Mouse (Mus musculus) heart, embryonic 13.5 days (tissue): Measurements from ENCODE around the gene Slc11a1. TPM values are rescaled to one million over a fixed set of nuclear protein-coding genes. Genes with fewer than 3 reads are reported as not detected.

Source experiments
- ATAC-seq: fragments of 200-750 bp; cut with Nextera tagmentation; 2 replicates; pipeline ENCODE4 v1.8.0; 2017; ENCODE audit warnings: moderate TSS enrichment; ENCODE audit not compliant: insufficient number of reproducible peaks, low FRiP score, low TSS enrichment; ENCODE audit errors: extremely low read depth
- H3K27ac ChIP-seq: fragments of 300-500 bp; sonication (generic); replicated peaks from 2 replicates; pipeline ENCODE4 v1.5.1; 2015; ENCODE audit warnings: moderate library complexity, mild to moderate bottlenecking, inconsistent platforms
- H3K27me3 ChIP-seq: fragments of 300-500 bp; sonication (generic); replicated peaks from 2 replicates; pipeline ENCODE4 v1.6.1; 2015; ENCODE audit warnings: mild to moderate bottlenecking, inconsistent platforms
- H3K36me3 ChIP-seq: fragments of 300-500 bp; sonication (generic); 2 replicates; pipeline ENCODE4 v1.6.1; 2015; ENCODE audit warnings: mild to moderate bottlenecking, inconsistent platforms
- H3K4me1 ChIP-seq: fragments of 300-500 bp; sonication (generic); 2 replicates; pipeline ENCODE4 v1.6.1; 2015; ENCODE audit warnings: inconsistent platforms
- H3K4me2 ChIP-seq: fragments of 300-500 bp; sonication (generic); 2 replicates; pipeline ENCODE4 v1.6.1; 2015; ENCODE audit warnings: inconsistent platforms, mild to moderate bottlenecking, moderate library complexity
- H3K4me3 ChIP-seq: fragments of 300-500 bp; sonication (generic); 2 replicates; pipeline ENCODE4 v1.5.1; 2015; ENCODE audit warnings: moderate library complexity, mild to moderate bottlenecking, inconsistent platforms
- H3K9ac ChIP-seq: fragments of 300-500 bp; sonication (generic); 2 replicates; pipeline ENCODE4 v1.6.1; 2015; ENCODE audit warnings: inconsistent platforms, mild to moderate bottlenecking, moderate library complexity
- H3K9me3 ChIP-seq: fragments of 300-500 bp; sonication (generic); 2 replicates; pipeline ENCODE4 v1.6.1; 2016; ENCODE audit warnings: inconsistent platforms
- WGBS: fragments of 180-500 bp; shearing (Covaris S2); methylation state at CpG from one replicate; pipeline ENCODE4 v1.1.7; 2015; ENCODE audit warnings: mixed read lengths; 5-methylcytosine and 5-hydroxymethylcytosine counted together
- polyA plus RNA-seq: library from polyadenylated mRNA; unstranded; fragments of >200 nt; fragmentation: Nextera tagmentation; extraction: Ambion mirVana; gene quantifications from 2 replicates; pipeline ENCODE4 v1.2.1, GENCODE M21; 2015

Slc11a1 gene
- polyA plus RNA-seq, 1 experiment from 2014 or later = 3.1 TPM

- no peaks in the 10 kb centered on the region for H3K9me3 ChIP-seq
- H3K4me1 ChIP-seq = peaks cover 61% of the 10 kb centered on the region
- ATAC-seq = no peak
- peak overlapping the region; percentile 94 for H3K4me2 ChIP-seq
- H3K27ac ChIP-seq = peak overlapping the region; percentile 99
- WGBS = 4% methylated on average over 29 of the region's 29 CpGs
- peak overlapping the region; percentile 100 for H3K9ac ChIP-seq
- H3K36me3 ChIP-seq = peaks cover 19% of the 10 kb centered on the region
- H3K27me3 ChIP-seq = no peaks in the 10 kb centered on the region
- H3K4me3 ChIP-seq = peak overlapping the region; percentile 95
These were observed 14.9 kb downstream of the Slc11a1 start for GRCm38 (mm10) chr1:74389831-74390286.

GRCm38 (mm10) chr1:74390287-74390906 is 15.4 kb downstream of the Slc11a1 start:
- WGBS = 5% methylated on average over 21 of the region's 21 CpGs
- Histone ChIP-seq H3K27me3 (no peaks in the 10 kb centered on the region), H3K9me3 (no peaks in the 10 kb centered on the region), H3K9ac (peak overlapping the region; percentile 100), H3K36me3 (peaks cover 25% of the 10 kb centered on the region), H3K4me2 (peak overlapping the region; percentile 94), H3K4me3 (peak overlapping the region; percentile 95), H3K27ac (peak overlapping the region; percentile 99), H3K4me1 (peaks cover 61% of the 10 kb centered on the region)
- ATAC-seq = no peak

GRCm38 (mm10) chr1:74390924-74391748 is 16.1 kb downstream of the Slc11a1 start, which contains the start of gene Ctdsp1:
Gene Ctdsp1 (plus strand): TSS chr1:74391509.
- peak within 1 kb of the TSS; percentile 94 for H3K4me2 ChIP-seq
- H3K9me3 ChIP-seq = no peaks in the 10 kb centered on the region
- H3K9ac ChIP-seq = peak within 1 kb of the TSS; percentile 100
- ATAC-seq = peak; percentile 70
- peaks cover 61% of the 10 kb centered on the region for H3K4me1 ChIP-seq
- WGBS = 3% methylated on average over 51 of the region's 51 CpGs
- peak within 1 kb of the TSS; percentile 95 for H3K4me3 ChIP-seq
- peaks cover 26% of the 10 kb centered on the region for H3K36me3 ChIP-seq
- H3K27me3 ChIP-seq = no peaks in the 10 kb centered on the region
- H3K27ac ChIP-seq = peak within 1 kb of the TSS; percentile 99

- WGBS = under 1% methylated on average over 52 of the region's 63 CpGs
- Histone ChIP-seq H3K4me2 (peak overlapping the region; percentile 94), H3K36me3 (peaks cover 26% of the 10 kb centered on the region), H3K4me1 (peaks cover 63% of the 10 kb centered on the region), H3K9me3 (no peaks in the 10 kb centered on the region), H3K27me3 (no peaks in the 10 kb centered on the region), H3K4me3 (peak overlapping the region; percentile 95), H3K27ac (peak overlapping the region; percentile 99), H3K9ac (peak overlapping the region; percentile 100)
- ATAC-seq = peak; percentile 49
These were observed 16.9 kb downstream of the Slc11a1 start for GRCm38 (mm10) chr1:74391844-74392441.

GRCm38 (mm10) chr1:74392446-74392994 is 17.5 kb downstream of the Slc11a1 start:
- peak overlapping the region; percentile 99 for H3K27ac ChIP-seq
- no peaks in the 10 kb centered on the region for H3K27me3 ChIP-seq
- peak overlapping the region; percentile 94 for H3K4me2 ChIP-seq
- H3K4me3 ChIP-seq = peak overlapping the region; percentile 95
- WGBS = 2% methylated on average over 16 of the region's 16 CpGs
- H3K9ac ChIP-seq = peak overlapping the region; percentile 100
- peaks cover 26% of the 10 kb centered on the region for H3K36me3 ChIP-seq
- peaks cover 59% of the 10 kb centered on the region for H3K4me1 ChIP-seq
- no peak for ATAC-seq
- no peaks in the 10 kb centered on the region for H3K9me3 ChIP-seq

GRCm38 (mm10) chr1:74393010-74393409 is 18.0 kb downstream of the Slc11a1 start:
- Histone ChIP-seq H3K4me2 (peak overlapping the region; percentile 94), H3K4me1 (peaks cover 54% of the 10 kb centered on the region), H3K9me3 (no peaks in the 10 kb centered on the region), H3K4me3 (peak overlapping the region; percentile 95), H3K9ac (peak overlapping the region; percentile 100), H3K27me3 (no peaks in the 10 kb centered on the region), H3K27ac (peak overlapping the region; percentile 99), H3K36me3 (peaks cover 26% of the 10 kb centered on the region)
- ATAC-seq = no peak
- 50% methylated on average over 7 of the region's 7 CpGs for WGBS

- H3K4me2 ChIP-seq = peak overlapping the region; percentile 94; the same call in 1 of the 2 replicates
- H3K27ac ChIP-seq = 0 out of 2 replicates have a peak overlapping the region, but pooled peaks have one; percentile 15
- H3K9ac ChIP-seq = peak overlapping the region; percentile 100
- ATAC-seq = no peak
- peaks cover 26% of the 10 kb centered on the region for H3K36me3 ChIP-seq
- 87% methylated on average over 9 of the region's 9 CpGs for WGBS
- no peaks in the 10 kb centered on the region for H3K9me3 ChIP-seq
- H3K4me1 ChIP-seq = peaks cover 47% of the 10 kb centered on the region
- H3K27me3 ChIP-seq = no peaks in the 10 kb centered on the region
- 0 out of 2 replicates have a peak overlapping the region, but pooled peaks have one; percentile 95 for H3K4me3 ChIP-seq
These were observed 18.7 kb downstream of the Slc11a1 start for GRCm38 (mm10) chr1:74393697-74394096.

- Histone ChIP-seq H3K4me3 (no peak overlapping the region), H3K9me3 (no peaks in the 10 kb centered on the region), H3K4me2 (no peak overlapping the region), H3K4me1 (peaks cover 44% of the 10 kb centered on the region), H3K27ac (no peak overlapping the region), H3K36me3 (peaks cover 26% of the 10 kb centered on the region), H3K9ac (0 out of 2 replicates have a peak overlapping the region, but pooled peaks have one; percentile 8), H3K27me3 (no peaks in the 10 kb centered on the region)
- 84% methylated on average over 9 of the region's 9 CpGs for WGBS
- ATAC-seq = no peak
These were observed 19.3 kb downstream of the Slc11a1 start for GRCm38 (mm10) chr1:74394311-74394710.

- ATAC-seq = no peak
- 0 out of 2 replicates have a peak overlapping the region, but pooled peaks have one; percentile 8 for H3K27ac ChIP-seq
- 92% methylated on average over 15 of the region's 15 CpGs for WGBS
- no peak overlapping the region for H3K9ac ChIP-seq
- H3K27me3 ChIP-seq = no peaks in the 10 kb centered on the region
- no peaks in the 10 kb centered on the region for H3K9me3 ChIP-seq
- H3K4me2 ChIP-seq = no peak overlapping the region
- peaks cover 26% of the 10 kb centered on the region for H3K36me3 ChIP-seq
- no peak overlapping the region for H3K4me3 ChIP-seq
- H3K4me1 ChIP-seq = peaks cover 38% of the 10 kb centered on the region
These were observed 19.9 kb downstream of the Slc11a1 start for GRCm38 (mm10) chr1:74394858-74395257.

GRCm38 (mm10) chr1:74395290-74395689 is 20.3 kb downstream of the Slc11a1 start:
- no peak overlapping the region for H3K4me2 ChIP-seq
- peaks cover 34% of the 10 kb centered on the region for H3K4me1 ChIP-seq
- 84% methylated on average over 13 of the region's 13 CpGs for WGBS
- no peak overlapping the region for H3K4me3 ChIP-seq
- 0 out of 2 replicates have a peak overlapping the region, but pooled peaks have one; percentile 8 for H3K27ac ChIP-seq
- H3K36me3 ChIP-seq = peaks cover 26% of the 10 kb centered on the region
- H3K9me3 ChIP-seq = no peaks in the 10 kb centered on the region
- no peak for ATAC-seq
- no peak overlapping the region for H3K9ac ChIP-seq
- no peaks in the 10 kb centered on the region for H3K27me3 ChIP-seq
